Mouse (Mus musculus): ENCODE data around the gene Zfp648.

DNA sequence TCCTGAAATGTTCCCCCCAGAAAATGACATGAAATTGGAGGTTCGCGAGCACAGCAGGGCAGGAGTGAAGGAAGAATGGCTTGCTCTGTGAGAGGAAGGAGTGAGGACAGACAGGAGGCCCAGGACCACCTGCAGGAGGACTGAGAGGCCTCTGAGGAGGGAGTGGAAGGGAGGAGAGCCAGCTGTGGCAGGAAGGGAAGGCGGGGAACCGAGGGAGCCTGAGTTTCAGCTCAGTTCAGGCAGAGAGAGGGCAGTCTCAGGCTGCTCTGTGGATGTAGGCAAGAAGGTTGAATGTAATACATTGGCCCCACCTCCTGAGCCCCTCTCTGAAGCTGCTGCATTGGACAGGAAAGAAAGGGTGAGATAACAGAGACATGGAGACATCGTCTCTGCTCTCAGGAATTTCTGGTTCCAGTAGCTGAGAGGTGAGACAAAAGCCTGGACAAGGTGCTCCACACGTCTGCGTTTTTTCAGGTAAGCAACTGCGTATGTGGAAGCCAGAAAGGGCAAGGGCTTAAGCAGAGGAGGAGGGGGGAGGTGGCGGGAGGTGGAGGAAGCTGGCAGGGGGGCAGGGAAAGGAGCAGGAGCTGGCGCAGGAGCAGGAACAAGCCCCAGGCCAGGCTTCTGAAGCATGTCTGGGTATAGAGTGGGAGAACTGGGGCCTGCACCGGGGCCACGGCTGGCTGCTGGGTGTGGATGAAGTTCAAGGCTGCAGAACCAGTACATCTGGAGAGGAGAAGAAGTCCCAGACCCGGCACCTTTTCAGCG is at the start of gene Zfp648:
- TF ChIP-seq POLR2A (IDR thresholded peaks at IDR 0.05; ENCODE audit: control insufficient read depth, extremely low read depth, insufficient read depth, low read length, poor library complexity) (no peak), CTCF (IDR thresholded peaks at IDR 0.05; ENCODE audit: borderline replicate concordance, control insufficient read depth, extremely low read depth, insufficient read depth, low read length, poor library complexity) (no peak)

All from thymus, adult 2 months (tissue).